ENCODE assay signal across 20 mouse cellular contexts in the genomic region with DNA sequence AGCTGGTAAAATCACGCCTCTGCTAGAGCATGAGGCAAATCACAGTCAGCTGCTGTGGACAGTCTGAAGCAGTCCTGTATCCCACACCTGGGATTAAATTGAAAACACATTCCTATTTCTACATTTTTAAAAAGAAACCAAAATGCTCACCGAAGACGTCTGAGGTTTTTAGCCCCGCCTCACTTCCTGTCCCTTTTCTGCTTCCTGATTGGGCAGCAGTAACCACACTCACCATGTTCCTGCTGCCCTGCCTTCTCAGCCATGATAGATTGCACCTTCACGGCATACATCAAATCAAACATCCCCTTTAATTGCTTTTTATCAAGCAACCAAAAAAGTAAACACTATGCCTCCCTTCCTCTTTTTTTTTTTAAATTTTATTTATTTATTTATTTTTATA.
"Had no signal": no experiment of that assay in that cellular context is flagged by ENCODE, and none has a peak within 500 bp of the region (broad histone marks: within the 10 kb centered on the region; RNA-seq: fewer than 3 reads in every experiment).

No protein-coding gene starts in this region.

- H3K9me3 ChIP-seq: limb, embryonic 10.5 days; liver, embryonic 12.5 days; liver, embryonic 15.5 days; neural tube, embryonic 15.5 days had no signal

- ATAC-seq: liver, embryonic 12.5 days had no signal

- DNase-seq: kidney, adult 2 months; kidney, postnatal 25 days; layer of hippocampus, adult 9-11 months; liver; lung, adult 2 months; midbrain, embryonic 14.5 days; retina, postnatal 1 day; right cerebral cortex, postnatal 25 days; thymus, adult 2 months; thymus, postnatal 14 days; thymus, postnatal 4 days had no signal

- H3K27me3 ChIP-seq: limb, embryonic 13.5 days; neural tube, embryonic 12.5 days; neural tube, embryonic 15.5 days had no signal

- H3K27ac ChIP-seq: kidney, postnatal 0 days; layer of hippocampus, adult 2 months; limb, embryonic 10.5 days; limb, embryonic 13.5 days; liver, embryonic 12.5 days; liver, embryonic 15.5 days; macrophage; neural tube, embryonic 12.5 days; neural tube, embryonic 15.5 days had no signal

- H3K36me3 ChIP-seq: limb, embryonic 10.5 days; limb, embryonic 13.5 days; liver, embryonic 12.5 days; liver, embryonic 15.5 days; neural tube, embryonic 12.5 days; neural tube, embryonic 15.5 days had no signal

- H3K4me3 ChIP-seq: layer of hippocampus, adult 2 months; limb, embryonic 10.5 days; limb, embryonic 13.5 days; liver, embryonic 12.5 days; liver, embryonic 15.5 days; neural tube, embryonic 12.5 days; neural tube, embryonic 15.5 days had no signal
